Mouse (Mus musculus) lung, embryonic 16.5 days (tissue): ENCODE measurements around the gene Chrd. TPM values are rescaled to one million over a fixed set of nuclear protein-coding genes. Genes with fewer than 3 reads are reported as not detected.

Source experiments
- ATAC-seq: fragments of 200-750 bp; cut with Nextera tagmentation; 2 replicates; pipeline ENCODE4 v1.8.0; 2017; ENCODE audit warnings: low read depth, mild to moderate bottlenecking, moderate library complexity
- H3K27ac ChIP-seq: fragments of 300-500 bp; sonication (generic); 2 replicates; pipeline ENCODE4 v1.5.1; 2014; ENCODE audit warnings: mild to moderate bottlenecking, control low read depth, low read length
- H3K27me3 ChIP-seq: fragments of 300-500 bp; sonication (generic); 2 replicates; pipeline ENCODE4 v1.6.1; 2014; ENCODE audit warnings: low read depth, low read length, mixed read lengths; ENCODE audit not compliant: control insufficient read depth, insufficient read depth
- H3K36me3 ChIP-seq: fragments of 300-500 bp; sonication (generic); 2 replicates; pipeline ENCODE4 v1.6.1; 2014; ENCODE audit warnings: low read length; ENCODE audit not compliant: control insufficient read depth, insufficient read depth
- H3K4me1 ChIP-seq: fragments of 300-500 bp; sonication (generic); replicated peaks from 2 replicates; pipeline ENCODE4 v1.6.1; 2014; ENCODE audit warnings: low read length, mixed read lengths; ENCODE audit not compliant: control insufficient read depth, insufficient read depth
- H3K4me2 ChIP-seq: fragments of 300-500 bp; sonication (generic); 2 replicates; pipeline ENCODE4 v1.6.1; 2014; ENCODE audit warnings: low read depth, low read length, control low read depth
- H3K4me3 ChIP-seq: fragments of 300-500 bp; sonication (generic); 2 replicates; pipeline ENCODE4 v1.5.1; 2014; ENCODE audit warnings: mild to moderate bottlenecking, low read length, control low read depth
- H3K9ac ChIP-seq: fragments of 300-500 bp; sonication (generic); 2 replicates; pipeline ENCODE4 v1.6.1; 2014; ENCODE audit warnings: low read length, control low read depth
- H3K9me3 ChIP-seq: fragments of 300-500 bp; sonication (generic); 2 replicates; pipeline ENCODE4 v1.6.1; 2016; ENCODE audit warnings: low read length; ENCODE audit not compliant: control insufficient read depth
- WGBS: fragments of 180-500 bp; shearing (Covaris S2); extraction: QIAGEN DNeasy Blood & Tissue Kit; methylation state at CpG from one replicate; pipeline ENCODE4 v1.1.7; 2014; 5-methylcytosine and 5-hydroxymethylcytosine counted together
- polyA plus RNA-seq: library from polyadenylated mRNA; unstranded; fragments of >200 nt; fragmentation: Nextera tagmentation; extraction: Ambion mirVana; gene quantifications from 2 replicates; pipeline ENCODE4 v1.2.1, GENCODE M21; 2015

Chrd gene
- 3.3 and 3.8 TPM in 2 replicates for polyA plus RNA-seq

- Histone ChIP-seq H3K4me3 (peak within 1 kb of the TSS; percentile 56), H3K9me3 (no peaks in the 10 kb centered on the region), H3K36me3 (no peaks in the 10 kb centered on the region), H3K27ac (peak within 1 kb of the TSS; percentile 11; the same call in 1 of the 2 replicates), H3K4me1 (peaks cover 11% of the 10 kb centered on the region), H3K27me3 (peaks cover 24% of the 10 kb centered on the region), H3K4me2 (peak within 1 kb of the TSS; percentile 99), H3K9ac (peak within 1 kb of the TSS; percentile 79)
- WGBS = under 1% methylated on average over 54 of the region's 70 CpGs
- ATAC-seq = peak; percentile 91
Measured at GRCm38 (mm10) chr16:20732925-20733730, at the start of gene Chrd. Chrd (plus strand) TSS chr16:20733127.

- Histone ChIP-seq H3K36me3 (peaks cover 59% of the 10 kb centered on the region), H3K27ac (no peak overlapping the region), H3K9me3 (no peaks in the 10 kb centered on the region), H3K4me3 (no peak overlapping the region), H3K4me1 (peaks cover 19% of the 10 kb centered on the region), H3K9ac (no peak overlapping the region), H3K4me2 (no peak overlapping the region), H3K27me3 (no peaks in the 10 kb centered on the region)
- 85% methylated on average over 3 of the region's 3 CpGs for WGBS
- ATAC-seq = no peak
Measured at GRCm38 (mm10) chr16:20690774-20691173, 42.2 kb upstream of the Chrd start.

- no peak for ATAC-seq
- H3K27me3 ChIP-seq = no peaks in the 10 kb centered on the region; the same call in 1 of the 2 replicates
- H3K9ac ChIP-seq = no peak overlapping the region
- no peak overlapping the region for H3K4me2 ChIP-seq
- no peak overlapping the region for H3K27ac ChIP-seq
- H3K4me3 ChIP-seq = no peak overlapping the region
- H3K36me3 ChIP-seq = peaks cover 50% of the 10 kb centered on the region
- no peaks in the 10 kb centered on the region for H3K9me3 ChIP-seq
- WGBS = 58% methylated on average over 1 of the region's 1 CpGs
- H3K4me1 ChIP-seq = peaks cover 25% of the 10 kb centered on the region
Measured at GRCm38 (mm10) chr16:20691617-20692016, 41.3 kb upstream of the Chrd start.

GRCm38 (mm10) chr16:20692241-20692965 is 40.5 kb upstream of the Chrd start:
- H3K4me1 ChIP-seq = peaks cover 25% of the 10 kb centered on the region
- no peak overlapping the region for H3K27ac ChIP-seq
- no peak for ATAC-seq
- 47% methylated on average over 16 of the region's 16 CpGs for WGBS
- H3K4me2 ChIP-seq = peak overlapping the region; percentile 77; the same call in 1 of the 2 replicates
- H3K9ac ChIP-seq = no peak overlapping the region; the same call in 1 of the 2 replicates
- H3K9me3 ChIP-seq = no peaks in the 10 kb centered on the region
- H3K36me3 ChIP-seq = peaks cover 42% of the 10 kb centered on the region
- no peaks in the 10 kb centered on the region; the same call in 1 of the 2 replicates for H3K27me3 ChIP-seq
- H3K4me3 ChIP-seq = no peak overlapping the region

- Histone ChIP-seq H3K4me1 (peaks cover 25% of the 10 kb centered on the region), H3K27ac (peak within 1 kb of the TSS; percentile 71), H3K9me3 (no peaks in the 10 kb centered on the region), H3K9ac (peak within 1 kb of the TSS; percentile 73), H3K4me3 (peak within 1 kb of the TSS; percentile 61), H3K4me2 (peak within 1 kb of the TSS; percentile 77), H3K36me3 (peaks cover 36% of the 10 kb centered on the region), H3K27me3 (no peaks in the 10 kb centered on the region; the same call in 1 of the 2 replicates)
- peak; percentile 96 for ATAC-seq
- WGBS = under 1% methylated on average over 36 of the region's 37 CpGs
Measured at GRCm38 (mm10) chr16:20693111-20693701, 39.7 kb upstream of the Chrd start, which contains the start of gene Fam131a. Fam131a (plus strand) TSS chr16:20693241.

GRCm38 (mm10) chr16:20694781-20695180 is 38.1 kb upstream of the Chrd start:
- no peak overlapping the region for H3K4me2 ChIP-seq
- peaks cover 25% of the 10 kb centered on the region for H3K4me1 ChIP-seq
- H3K27ac ChIP-seq = 0 out of 2 replicates have a peak overlapping the region, but pooled peaks have one; percentile 16
- H3K9ac ChIP-seq = no peak overlapping the region
- ATAC-seq = no peak
- no peak overlapping the region for H3K4me3 ChIP-seq
- H3K9me3 ChIP-seq = no peaks in the 10 kb centered on the region
- no peaks in the 10 kb centered on the region; the same call in 1 of the 2 replicates for H3K27me3 ChIP-seq
- H3K36me3 ChIP-seq = peaks cover 21% of the 10 kb centered on the region
- WGBS = 59% methylated on average over 8 of the region's 8 CpGs

- Histone ChIP-seq H3K4me2 (peak overlapping the region; percentile 63), H3K4me3 (peak overlapping the region; percentile 41), H3K9ac (peak overlapping the region; percentile 60), H3K4me1 (peaks cover 25% of the 10 kb centered on the region), H3K27me3 (no peaks in the 10 kb centered on the region; the same call in 1 of the 2 replicates), H3K9me3 (no peaks in the 10 kb centered on the region), H3K27ac (0 out of 2 replicates have a peak overlapping the region, but pooled peaks have one; percentile 20), H3K36me3 (peaks cover 11% of the 10 kb centered on the region)
- WGBS = 2% methylated on average over 46 of the region's 46 CpGs
- ATAC-seq = peak; percentile 39
Measured at GRCm38 (mm10) chr16:20695622-20696323, 37.2 kb upstream of the Chrd start.

- 72% methylated on average over 5 of the region's 5 CpGs for WGBS
- H3K27me3 ChIP-seq = no peaks in the 10 kb centered on the region; the same call in 1 of the 2 replicates
- no peak overlapping the region for H3K4me2 ChIP-seq
- H3K9ac ChIP-seq = no peak overlapping the region
- H3K4me3 ChIP-seq = no peak overlapping the region
- ATAC-seq = no peak
- H3K9me3 ChIP-seq = no peaks in the 10 kb centered on the region
- no peaks in the 10 kb centered on the region for H3K36me3 ChIP-seq
- H3K4me1 ChIP-seq = peaks cover 27% of the 10 kb centered on the region
- H3K27ac ChIP-seq = no peak overlapping the region
Measured at GRCm38 (mm10) chr16:20699266-20699665, 33.7 kb upstream of the Chrd start.
